In genomic region chr12:117820859-117821221, GRCm38 (mm10) we compare ENCODE assay signal across 11 mouse cellular contexts. TPM values are rescaled to one million over a fixed set of nuclear protein-coding genes. Genes with fewer than 3 reads are reported as not detected.
DNase-seq lines count a peak whose midpoint lies in the region; ATAC-seq and TF ChIP-seq lines count a peak whose summit lies in the region.
"Had no signal": no experiment of that assay in that cellular context is flagged by ENCODE, and none has a peak within 500 bp of the region (broad histone marks: within the 10 kb centered on the region; RNA-seq: fewer than 3 reads in every experiment).

No protein-coding gene starts in this region.

- no peaks in the 10 kb centered on the region for H3K4me1 ChIP-seq in heart, adult 2 months (ENCODE audit: control insufficient read depth, insufficient read depth, low read length)
- H3K4me1 ChIP-seq in midbrain, embryonic 11.5 days (ENCODE audit: control insufficient read depth, insufficient read depth, low read length), result no peaks in the 10 kb centered on the region
- no peaks in the 10 kb centered on the region for H3K4me1 ChIP-seq in midbrain, embryonic 14.5 days (ENCODE audit: control insufficient read depth, insufficient read depth, low read length)
- H3K4me1 ChIP-seq: midbrain, embryonic 12.5 days had no signal

- no peak overlapping the region for H3K27ac ChIP-seq in heart, adult 2 months
- H3K27ac ChIP-seq in midbrain, embryonic 11.5 days (ENCODE audit: low read depth, low read length), result no peak overlapping the region
- H3K27ac ChIP-seq in midbrain, embryonic 14.5 days (replicated peaks; ENCODE audit: low read depth, low read length), result no peak overlapping the region
- H3K27ac ChIP-seq: midbrain, embryonic 12.5 days had no signal

- no peaks in the 10 kb centered on the region for H3K36me3 ChIP-seq in heart, adult 2 months (ENCODE audit: control insufficient read depth, insufficient read depth, low read length)
- H3K36me3 ChIP-seq in midbrain, embryonic 11.5 days (ENCODE audit: control insufficient read depth, insufficient read depth, low read length), result no peaks in the 10 kb centered on the region
- no peaks in the 10 kb centered on the region for H3K36me3 ChIP-seq in midbrain, embryonic 14.5 days (ENCODE audit: control insufficient read depth, insufficient read depth, low read length)
- H3K36me3 ChIP-seq: G1E; midbrain, embryonic 12.5 days had no signal

- peak; percentile 45 for TF ChIP-seq CTCF in heart, adult 2 months (IDR thresholded peaks at IDR 0.05)

- H3K9me3 ChIP-seq in midbrain, embryonic 11.5 days (ENCODE audit: control insufficient read depth, low read length), result no peaks in the 10 kb centered on the region
- no peaks in the 10 kb centered on the region for H3K9me3 ChIP-seq in midbrain, embryonic 14.5 days (ENCODE audit: control insufficient read depth, low read length)
- H3K9me3 ChIP-seq: midbrain, embryonic 12.5 days had no signal

- H3K4me2 ChIP-seq in midbrain, embryonic 11.5 days, result no peak overlapping the region
- H3K4me2 ChIP-seq in midbrain, embryonic 14.5 days (ENCODE audit: low read length), result no peak overlapping the region
- H3K4me2 ChIP-seq: midbrain, embryonic 12.5 days had no signal

- H3K79me2 ChIP-seq in heart, adult 2 months (replicated peaks; ENCODE audit: control insufficient read depth, insufficient read depth, low read length), result no peaks in the 10 kb centered on the region

- no peaks in the 10 kb centered on the region for H3K27me3 ChIP-seq in heart, adult 2 months (ENCODE audit: control insufficient read depth, insufficient read depth, low read length)
- H3K27me3 ChIP-seq in midbrain, embryonic 11.5 days (ENCODE audit: control insufficient read depth, insufficient read depth, low read length), result no peaks in the 10 kb centered on the region; the same call in 1 of the 2 replicates
- H3K27me3 ChIP-seq in midbrain, embryonic 14.5 days (ENCODE audit: control insufficient read depth, insufficient read depth, low read length), result peaks cover 14% of the 10 kb centered on the region; the same call in 1 of the 2 replicates

- intact Hi-C loops in heart, adult 2 months (cut with DNase I), result loop anchor here (1.0 to 5.0 kb wide), 2 partner anchors 32 to 631 kb away; no protein-coding TSS in a partner anchor
- intact Hi-C loops in heart, postnatal 25 days (cut with DNase I), result loop anchor here (1.0 to 5.0 kb wide), 4 partner anchors 32 to 1036 kb away; no protein-coding TSS in a partner anchor

- H3K4me3 ChIP-seq in heart, adult 2 months, result no peak overlapping the region
- H3K4me3 ChIP-seq in midbrain, embryonic 11.5 days (ENCODE audit: low read depth, low read length), result no peak overlapping the region
- H3K4me3 ChIP-seq in midbrain, embryonic 14.5 days (replicated peaks; ENCODE audit: low read depth, low read length), result no peak overlapping the region
- H3K4me3 ChIP-seq: midbrain, embryonic 12.5 days had no signal

- H3K9ac ChIP-seq in heart, adult 2 months (ENCODE audit: low read depth, low read length), result no peak overlapping the region
- no peak overlapping the region for H3K9ac ChIP-seq in midbrain, embryonic 11.5 days (ENCODE audit: low read length)
- no peak overlapping the region for H3K9ac ChIP-seq in midbrain, embryonic 14.5 days (replicated peaks; ENCODE audit: low read length)
- H3K9ac ChIP-seq: midbrain, embryonic 12.5 days had no signal

- no peak for TF ChIP-seq EP300 in heart, adult 2 months (IDR thresholded peaks at IDR 0.05; ENCODE audit: insufficient read depth, low read depth, low read length)

- no peak for DNase-seq in heart, adult 2 months
- DNase-seq in heart, postnatal 25 days (ENCODE audit: low spot score), result no peak
- peak; percentile 89 for DNase-seq in midbrain, embryonic 11.5 days (ENCODE audit: low spot score, missing footprints)
- DNase-seq in midbrain, embryonic 14.5 days, result no peak
- DNase-seq in retina, postnatal 1 day, result peak; percentile 43
- no peak for DNase-seq in heart, adult 18-20 months
- no peak for DNase-seq in right cerebral cortex, postnatal 10 days (ENCODE audit: low spot score in 2 of 2)
- DNase-seq: heart, postnatal 4 days had no signal

- no peak for TF ChIP-seq POLR2A in heart, adult 2 months (IDR thresholded peaks at IDR 0.05; ENCODE audit: insufficient read depth, low read depth, low read length)

- peak; percentile 9; the same call in 1 of the 2 replicates for ATAC-seq in midbrain, embryonic 11.5 days (ENCODE audit: low FRiP score)
- no peak for ATAC-seq in midbrain, embryonic 14.5 days (ENCODE audit: low FRiP score, low TSS enrichment)
- ATAC-seq in common myeloid progenitor, adult 5-6 weeks (replicated peaks; ENCODE audit: low read depth, poor library complexity, severe bottlenecking), result peak; percentile 80

RNA-seq across cellular contexts. Expression of gene Cdca7l, which starts 16.8 kb away (rescaled TPM):
- total RNA-seq in heart, adult 2 months (2021), result under 1 TPM; 0.16 to 0.23 TPM
- polyA plus RNA-seq in heart, adult 2 months (2012; rRNA removed), result 0.10 and 0.26 TPM in 2 replicates
- under 1 TPM; 0.23 to 0.36 TPM for total RNA-seq in heart, postnatal 25 days (2021)
- polyA plus RNA-seq in midbrain, embryonic 11.5 days (2014; fragmentation: Nextera tagmentation; extraction: Ambion mirVana), result 41.2 and 45.2 TPM in 2 replicates
- 3.3 and 7.9 TPM in 2 replicates for polyA plus RNA-seq in midbrain, embryonic 14.5 days (2014; fragmentation: Nextera tagmentation; extraction: Ambion mirVana)
- total RNA-seq in common myeloid progenitor, adult 5-6 weeks (2017), result 181 and 196 TPM in 2 replicates
- total RNA-seq in heart, adult 18-20 months (2021), result under 1 TPM; 0.22 to 0.33 TPM

Comparison
In these comparisons a context has a peak if more than half of its experiments do, and no peak if none do; other contexts are left out.
1. DNase-seq: peak in midbrain, embryonic 11.5 days (single experiment) and retina, postnatal 1 day (single experiment); none in heart, adult 2 months (0 of 2), heart, postnatal 25 days (single experiment), midbrain, embryonic 14.5 days (single experiment), heart, adult 18-20 months (0 of 2) and right cerebral cortex, postnatal 10 days (0 of 2).
2. RNA of gene Cdca7l, which starts 16.8 kb away (total RNA-seq): 181 to 196 TPM in common myeloid progenitor, adult 5-6 weeks; 0.23 to 0.36 TPM in heart, postnatal 25 days, 0.22 to 0.33 TPM in heart, adult 18-20 months and 0.16 to 0.23 TPM in heart, adult 2 months; every median in the first group is over 100 times any median in the second.